Mouse (Mus musculus): ENCODE results near the gene Setd5. TPM values are rescaled to one million over a fixed set of nuclear protein-coding genes. Genes with fewer than 3 reads are reported as not detected.
A peak's percentile ranks its signal among the peaks of the same experiment; 100 is the strongest.

Gene Setd5
- 88.6 and 92.3 TPM in 2 replicates for polyA plus RNA-seq (2014; fragmentation: Nextera tagmentation; extraction: Ambion mirVana)

GRCm38 (mm10) chr6:113076686-113077516, at the start of gene Setd5:
Gene Setd5 (plus strand): TSS chr6:113077365.
- Histone ChIP-seq H3K4me3 (ENCODE audit: low read depth, low read length) (peak within 1 kb of the TSS; percentile 94), H3K27ac (ENCODE audit: low read depth, low read length) (peak within 1 kb of the TSS; percentile 100), H3K4me2 (ENCODE audit: low read depth, low read length, severe bottlenecking) (peak within 1 kb of the TSS; percentile 95), H3K27me3 (ENCODE audit: control insufficient read depth, insufficient read depth, low read length) (no peaks in the 10 kb centered on the region), H3K9ac (ENCODE audit: low read length) (peak within 1 kb of the TSS; percentile 99), H3K4me1 (replicated peaks; ENCODE audit: control insufficient read depth, insufficient read depth, low read length) (peaks cover 9% of the 10 kb centered on the region; the same call in 1 of the 2 replicates), H3K9me3 (ENCODE audit: control insufficient read depth, low read length) (no peaks in the 10 kb centered on the region), H3K36me3 (ENCODE audit: control insufficient read depth, insufficient read depth, low read length) (no peaks in the 10 kb centered on the region)
- WGBS: under 1% methylated on average over 62 of the region's 91 CpGs
- ATAC-seq (replicated peaks; ENCODE audit: low FRiP score) (peak; percentile 93), DNase-seq (ENCODE audit: low spot score) (peak; percentile 100)

DNA sequence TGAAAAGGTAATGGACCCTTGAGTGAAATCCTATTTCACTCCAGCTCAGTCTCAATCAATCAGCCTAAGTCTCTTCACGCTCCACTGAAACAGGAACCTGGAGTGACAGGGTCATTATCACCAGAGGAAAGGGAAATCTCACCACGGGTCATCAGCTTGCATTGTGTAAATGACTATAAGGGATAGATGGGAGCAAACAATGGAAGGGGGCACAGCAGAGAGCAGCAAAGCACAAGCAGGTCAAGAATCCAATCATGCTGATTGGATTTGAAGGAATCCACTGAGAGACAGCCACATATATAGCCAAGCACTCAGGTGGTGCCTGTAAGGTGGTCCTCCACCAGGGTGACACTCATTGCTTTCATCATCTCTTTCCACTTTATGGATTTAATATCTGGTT, 49.7 kb upstream of the Setd5 start:
- no peaks in the 10 kb centered on the region for H3K27me3 ChIP-seq (ENCODE audit: control insufficient read depth, insufficient read depth, low read length)
- no peaks in the 10 kb centered on the region for H3K36me3 ChIP-seq (ENCODE audit: control insufficient read depth, insufficient read depth, low read length)
- no peak overlapping the region for H3K4me2 ChIP-seq (ENCODE audit: low read depth, low read length, severe bottlenecking)
- H3K9me3 ChIP-seq (ENCODE audit: control insufficient read depth, low read length): no peaks in the 10 kb centered on the region
- WGBS: 11% methylated on average over 2 of the region's 2 CpGs
- 0 out of 2 replicates have a peak overlapping the region, but pooled peaks have one; percentile 1 for H3K27ac ChIP-seq (ENCODE audit: low read depth, low read length)
- ATAC-seq (replicated peaks; ENCODE audit: low FRiP score) (peak; percentile 35), DNase-seq (ENCODE audit: low spot score) (no peak)
- H3K4me1 ChIP-seq (replicated peaks; ENCODE audit: control insufficient read depth, insufficient read depth, low read length): peaks cover 14% of the 10 kb centered on the region; the same call in 1 of the 2 replicates
- H3K4me3 ChIP-seq (ENCODE audit: low read depth, low read length): no peak overlapping the region
- no peak overlapping the region for H3K9ac ChIP-seq (ENCODE audit: low read length)

DNA sequence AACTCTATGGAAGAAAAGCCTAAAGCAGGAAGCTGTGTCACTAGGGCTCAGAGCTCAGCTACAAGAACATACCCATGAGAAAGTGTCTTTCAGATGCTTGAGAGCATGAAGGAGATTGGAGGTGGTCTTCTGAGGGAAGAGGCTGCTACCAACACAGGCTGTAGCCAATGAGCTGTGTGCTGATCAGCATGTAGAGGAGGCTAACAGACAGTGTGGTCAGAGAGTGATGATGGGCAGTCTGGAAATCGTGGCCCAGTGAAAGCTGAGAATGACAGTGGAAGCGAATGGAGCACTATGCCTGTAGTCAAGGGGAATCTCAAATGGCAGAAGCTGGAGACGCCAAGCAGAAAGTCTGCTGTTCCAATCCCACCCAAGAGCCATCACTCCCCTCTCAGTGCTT, 48.2 kb upstream of the Setd5 start:
- Histone ChIP-seq H3K36me3 (ENCODE audit: control insufficient read depth, insufficient read depth, low read length) (no peaks in the 10 kb centered on the region), H3K9ac (ENCODE audit: low read length) (no peak overlapping the region), H3K4me3 (ENCODE audit: low read depth, low read length) (no peak overlapping the region), H3K9me3 (ENCODE audit: control insufficient read depth, low read length) (no peaks in the 10 kb centered on the region), H3K4me1 (replicated peaks; ENCODE audit: control insufficient read depth, insufficient read depth, low read length) (peaks cover 14% of the 10 kb centered on the region; the same call in 1 of the 2 replicates), H3K27ac (ENCODE audit: low read depth, low read length) (no peak overlapping the region), H3K4me2 (ENCODE audit: low read depth, low read length, severe bottlenecking) (no peak overlapping the region), H3K27me3 (ENCODE audit: control insufficient read depth, insufficient read depth, low read length) (no peaks in the 10 kb centered on the region)
- 80% methylated on average over 3 of the region's 3 CpGs for WGBS
- DNase-seq (ENCODE audit: low spot score): no peak
- no peak for ATAC-seq (replicated peaks; ENCODE audit: low FRiP score)

- H3K36me3 ChIP-seq (ENCODE audit: control insufficient read depth, insufficient read depth, low read length): no peaks in the 10 kb centered on the region
- H3K9me3 ChIP-seq (ENCODE audit: control insufficient read depth, low read length): no peaks in the 10 kb centered on the region
- no peak overlapping the region for H3K4me2 ChIP-seq (ENCODE audit: low read depth, low read length, severe bottlenecking)
- DNase-seq (ENCODE audit: low spot score) (no peak), ATAC-seq (replicated peaks; ENCODE audit: low FRiP score) (no peak)
- H3K9ac ChIP-seq (ENCODE audit: low read length): no peak overlapping the region
- no peak overlapping the region for H3K27ac ChIP-seq (ENCODE audit: low read depth, low read length)
- H3K27me3 ChIP-seq (ENCODE audit: control insufficient read depth, insufficient read depth, low read length): no peaks in the 10 kb centered on the region
- no peak overlapping the region for H3K4me3 ChIP-seq (ENCODE audit: low read depth, low read length)
- 85% methylated on average over 3 of the region's 3 CpGs for WGBS
- H3K4me1 ChIP-seq (replicated peaks; ENCODE audit: control insufficient read depth, insufficient read depth, low read length): peaks cover 11% of the 10 kb centered on the region; the same call in 1 of the 2 replicates
These were observed 46.6 kb upstream of the Setd5 start for GRCm38 (mm10) chr6:113030553-113030952.

- H3K9me3 ChIP-seq (ENCODE audit: control insufficient read depth, low read length): no peaks in the 10 kb centered on the region
- H3K4me3 ChIP-seq (ENCODE audit: low read depth, low read length): no peak overlapping the region
- no peak overlapping the region for H3K9ac ChIP-seq (ENCODE audit: low read length)
- no peak overlapping the region for H3K4me2 ChIP-seq (ENCODE audit: low read depth, low read length, severe bottlenecking)
- no peak overlapping the region for H3K27ac ChIP-seq (ENCODE audit: low read depth, low read length)
- WGBS: 85% methylated on average over 10 of the region's 10 CpGs
- DNase-seq (ENCODE audit: low spot score): no peak
- ATAC-seq (replicated peaks; ENCODE audit: low FRiP score): no peak
- no peaks in the 10 kb centered on the region for H3K36me3 ChIP-seq (ENCODE audit: control insufficient read depth, insufficient read depth, low read length)
- peaks cover 7% of the 10 kb centered on the region; the same call in 1 of the 2 replicates for H3K4me1 ChIP-seq (replicated peaks; ENCODE audit: control insufficient read depth, insufficient read depth, low read length)
- H3K27me3 ChIP-seq (ENCODE audit: control insufficient read depth, insufficient read depth, low read length): no peaks in the 10 kb centered on the region
These were observed 46.0 kb upstream of the Setd5 start for GRCm38 (mm10) chr6:113030970-113031660.

DNA sequence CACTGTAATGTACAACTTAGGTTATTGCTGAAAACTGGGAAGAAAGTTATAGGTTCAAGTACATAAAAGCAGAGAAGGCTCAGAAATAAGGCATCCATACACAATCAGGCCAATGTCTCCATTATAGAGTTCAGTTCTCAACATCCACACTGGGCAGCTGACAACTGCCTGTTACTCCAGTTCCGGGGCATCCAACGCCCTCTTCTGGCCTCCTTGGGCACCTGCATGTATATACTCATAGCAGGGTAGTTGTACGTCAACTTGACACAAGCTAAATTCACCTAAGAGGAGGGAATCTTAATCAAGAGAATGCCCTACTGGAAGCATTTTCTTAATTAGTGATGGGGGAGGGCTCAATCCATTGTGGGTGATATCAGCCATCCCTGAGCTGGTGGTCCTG, 45.0 kb upstream of the Setd5 start:
- DNase-seq (ENCODE audit: low spot score) (no peak), ATAC-seq (replicated peaks; ENCODE audit: low FRiP score) (no peak)
- no peaks in the 10 kb centered on the region for H3K9me3 ChIP-seq (ENCODE audit: control insufficient read depth, low read length)
- H3K4me1 ChIP-seq (replicated peaks; ENCODE audit: control insufficient read depth, insufficient read depth, low read length): 0 out of 2 replicates have a peak, but pooled peaks cover 2% of the 10 kb centered on the region
- no peak overlapping the region for H3K4me2 ChIP-seq (ENCODE audit: low read depth, low read length, severe bottlenecking)
- WGBS: 76% methylated on average over 3 of the region's 3 CpGs
- no peak overlapping the region for H3K9ac ChIP-seq (ENCODE audit: low read length)
- no peaks in the 10 kb centered on the region for H3K27me3 ChIP-seq (ENCODE audit: control insufficient read depth, insufficient read depth, low read length)
- H3K36me3 ChIP-seq (ENCODE audit: control insufficient read depth, insufficient read depth, low read length): no peaks in the 10 kb centered on the region
- H3K4me3 ChIP-seq (ENCODE audit: low read depth, low read length): no peak overlapping the region
- H3K27ac ChIP-seq (ENCODE audit: low read depth, low read length): no peak overlapping the region

GRCm38 (mm10) chr6:113033185-113033584, 44.0 kb upstream of the Setd5 start:
- Histone ChIP-seq H3K4me3 (ENCODE audit: low read depth, low read length) (no peak overlapping the region), H3K4me2 (ENCODE audit: low read depth, low read length, severe bottlenecking) (no peak overlapping the region), H3K4me1 (replicated peaks; ENCODE audit: control insufficient read depth, insufficient read depth, low read length) (no peaks in the 10 kb centered on the region; the same call in 1 of the 2 replicates), H3K9me3 (ENCODE audit: control insufficient read depth, low read length) (no peaks in the 10 kb centered on the region), H3K27me3 (ENCODE audit: control insufficient read depth, insufficient read depth, low read length) (no peaks in the 10 kb centered on the region), H3K27ac (ENCODE audit: low read depth, low read length) (no peak overlapping the region), H3K9ac (ENCODE audit: low read length) (no peak overlapping the region), H3K36me3 (ENCODE audit: control insufficient read depth, insufficient read depth, low read length) (no peaks in the 10 kb centered on the region)
- DNase-seq (ENCODE audit: low spot score): no peak
- WGBS: 94% methylated on average over 2 of the region's 2 CpGs
- no peak for ATAC-seq (replicated peaks; ENCODE audit: low FRiP score)

- Histone ChIP-seq H3K27ac (ENCODE audit: low read depth, low read length) (no peak overlapping the region), H3K4me2 (ENCODE audit: low read depth, low read length, severe bottlenecking) (no peak overlapping the region), H3K9me3 (ENCODE audit: control insufficient read depth, low read length) (no peaks in the 10 kb centered on the region), H3K27me3 (ENCODE audit: control insufficient read depth, insufficient read depth, low read length) (no peaks in the 10 kb centered on the region), H3K9ac (ENCODE audit: low read length) (no peak overlapping the region), H3K4me1 (replicated peaks; ENCODE audit: control insufficient read depth, insufficient read depth, low read length) (peaks cover 2% of the 10 kb centered on the region; the same call in 1 of the 2 replicates), H3K36me3 (ENCODE audit: control insufficient read depth, insufficient read depth, low read length) (no peaks in the 10 kb centered on the region), H3K4me3 (ENCODE audit: low read depth, low read length) (no peak overlapping the region)
- no peak for DNase-seq (ENCODE audit: low spot score)
- WGBS: 92% methylated on average over 6 of the region's 6 CpGs
- no peak for ATAC-seq (replicated peaks; ENCODE audit: low FRiP score)
These were observed 42.7 kb upstream of the Setd5 start for GRCm38 (mm10) chr6:113034466-113034865.

Data from forebrain, embryonic 11.5 days (tissue).